Mouse (Mus musculus) myocyte (in vitro differentiated cells): ENCODE data around the gene Rcc2. TPM values are rescaled to one million over a fixed set of nuclear protein-coding genes. Genes with fewer than 3 reads are reported as not detected.

Experiments
- H3K27me3 ChIP-seq: one replicate; pipeline ENCODE4 v1.6.1; 2011; ENCODE audit not compliant: control insufficient read depth, insufficient read depth, insufficient read length
- H3K36me3 ChIP-seq: one replicate; pipeline ENCODE4 v1.6.1; 2011; ENCODE audit not compliant: control insufficient read depth, insufficient read depth
- H3K4me2 ChIP-seq: one replicate; pipeline ENCODE4 v1.6.1; 2011; ENCODE audit warnings: low read depth, control low read depth
- H3K4me3 ChIP-seq: one replicate; pipeline ENCODE4 v1.5.1; 2011; ENCODE audit warnings: mild to moderate bottlenecking, control low read depth, moderate library complexity
- H3K79me2 ChIP-seq: one replicate; pipeline ENCODE4 v1.6.1; 2011; ENCODE audit not compliant: control insufficient read depth, insufficient read depth
- H3ac ChIP-seq: one replicate; pipeline ENCODE4 v1.6.1; 2011; ENCODE audit not compliant: control insufficient read depth, insufficient read length
- CEBPB ChIP-seq: IDR thresholded peaks from 2 replicates; pipeline ENCODE4 v1.6.1; 2011; ENCODE audit warnings: mild to moderate bottlenecking, moderate library complexity; ENCODE audit not compliant: poor library complexity, insufficient read depth, severe bottlenecking
- E2F4 ChIP-seq: IDR thresholded peaks from one replicate; pipeline ENCODE4 v1.6.1; 2011; ENCODE audit warnings: mild to moderate bottlenecking, control low read depth, moderate library complexity; ENCODE audit not compliant: insufficient read depth
- MAX ChIP-seq: IDR thresholded peaks from one replicate; pipeline ENCODE4 v1.6.1; 2011; ENCODE audit warnings: low read depth, mild to moderate bottlenecking, control low read depth
- MYOD1 ChIP-seq, 3 experiments: IDR thresholded peaks; one replicate each; pipeline ENCODE4 v1.6.1; 2011; ENCODE audit warnings: control low read depth in 2 of 3, low read depth in 2 of 3, mild to moderate bottlenecking in 2 of 3, moderate library complexity in 1 of 3; ENCODE audit not compliant: insufficient read length in 2 of 3, control insufficient read depth in 1 of 3
- MYOG ChIP-seq, 3 experiments: IDR thresholded peaks; one replicate each; pipeline ENCODE4 v1.6.1; 2011; ENCODE audit warnings: control low read depth in 2 of 3, low read depth in 2 of 3, mild to moderate bottlenecking in 2 of 3; ENCODE audit not compliant: insufficient read length in 2 of 3, control insufficient read depth in 1 of 3, insufficient read depth in 1 of 3
- POLR2A ChIP-seq: IDR thresholded peaks from one replicate; pipeline ENCODE4 v1.6.1; 2011; ENCODE audit warnings: low read depth, mild to moderate bottlenecking, control low read depth, moderate library complexity; ENCODE audit not compliant: insufficient read length
- POLR2AphosphoS2 ChIP-seq: IDR thresholded peaks from one replicate; pipeline ENCODE4 v1.6.1; 2011; ENCODE audit warnings: low read depth, control low read depth; ENCODE audit not compliant: insufficient read length
- REST ChIP-seq: IDR thresholded peaks from one replicate; pipeline ENCODE4 v1.6.1; 2011; ENCODE audit warnings: mild to moderate bottlenecking, control low read depth, moderate library complexity; ENCODE audit not compliant: insufficient read depth, insufficient read length
- SRF ChIP-seq: IDR thresholded peaks from one replicate; pipeline ENCODE4 v1.6.1; 2011; ENCODE audit warnings: low read depth; ENCODE audit not compliant: control insufficient read depth, insufficient read length
- TCF12 ChIP-seq: IDR thresholded peaks from one replicate; pipeline ENCODE4 v1.6.1; 2011; ENCODE audit warnings: mild to moderate bottlenecking, control low read depth; ENCODE audit not compliant: poor library complexity, insufficient read depth, severe bottlenecking
- TCF3 ChIP-seq: IDR thresholded peaks from one replicate; pipeline ENCODE4 v1.6.1; 2011; ENCODE audit warnings: low read depth, control low read depth; ENCODE audit not compliant: insufficient read length
- USF1 ChIP-seq: IDR thresholded peaks from one replicate; pipeline ENCODE4 v1.6.1; 2011; ENCODE audit warnings: low read depth, mild to moderate bottlenecking, control low read depth, moderate library complexity
- polyA plus RNA-seq: library from polyadenylated mRNA; unstranded; fragments of >200 nt; fragmentation: generic; extraction: Trizol; gene quantifications from one replicate; pipeline ENCODE4 v1.2.1, GENCODE M21; 2012; ENCODE audit warnings: missing spikeins

Gene Rcc2
- polyA plus RNA-seq, 1 experiment: 167 TPM

DNA sequence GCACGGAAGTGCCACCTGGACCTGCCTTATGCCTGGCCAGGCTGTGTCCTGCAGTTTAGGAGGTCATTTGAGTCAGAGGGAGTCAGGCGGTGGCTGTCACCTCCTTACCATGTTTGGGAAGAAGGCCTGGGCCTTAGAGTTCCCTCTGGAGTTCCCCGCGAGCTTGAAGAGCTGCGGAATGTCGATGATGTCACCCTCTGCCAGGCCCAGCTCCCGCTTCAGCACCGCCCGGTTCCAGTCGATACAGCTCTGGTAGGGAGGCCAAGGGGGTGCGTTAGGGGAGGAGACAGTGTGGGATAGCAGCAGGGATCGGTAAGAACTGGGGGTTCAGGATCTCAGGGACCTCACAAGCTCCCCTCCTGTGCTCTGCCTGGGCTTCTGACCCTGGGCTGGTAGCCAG lies 47.6 kb downstream of the Rcc2 start:
- Histone ChIP-seq H3K27me3 (peaks cover 8% of the 10 kb centered on the region), H3K79me2 (no peaks in the 10 kb centered on the region), H3ac (no peak overlapping the region), H3K4me2 (peak overlapping the region; percentile 46), H3K36me3 (no peaks in the 10 kb centered on the region), H3K4me3 (no peak overlapping the region)
- no peak for TF ChIP-seq SRF
- no peak for TF ChIP-seq CEBPB
- no peak for TF ChIP-seq REST
- TF ChIP-seq MAX: no peak
- TF ChIP-seq E2F4: no peak

GRCm38 (mm10) chr4:140750328-140750727 lies 50.0 kb downstream of the Rcc2 start:
- no peak overlapping the region for H3K4me3 ChIP-seq
- H3K27me3 ChIP-seq: peaks cover 5% of the 10 kb centered on the region
- no peaks in the 10 kb centered on the region for H3K36me3 ChIP-seq
- no peak overlapping the region for H3K4me2 ChIP-seq
- H3ac ChIP-seq: no peak overlapping the region
- H3K79me2 ChIP-seq: no peaks in the 10 kb centered on the region
- TF ChIP-seq MAX: no peak
- TF ChIP-seq TCF3: no peak
- no peak for TF ChIP-seq POLR2A
- no peak for TF ChIP-seq REST
- no peak for TF ChIP-seq SRF
- TF ChIP-seq USF1: no peak
- TF ChIP-seq CEBPB: no peak
- TF ChIP-seq MYOG (IDR thresholded peaks at IDR 0.05; ENCODE audit: control insufficient read depth in 1 of 3, insufficient read depth in 1 of 3, insufficient read length in 2 of 3, low read depth in 2 of 3): no peak
- TF ChIP-seq E2F4: no peak
- TF ChIP-seq MYOD1 (IDR thresholded peaks at IDR 0.05; ENCODE audit: control insufficient read depth in 1 of 3, insufficient read length in 2 of 3, low read depth in 2 of 3): no peak
- no peak for TF ChIP-seq POLR2AphosphoS2

GRCm38 (mm10) chr4:140753366-140753765 lies 53.0 kb downstream of the Rcc2 start:
- Histone ChIP-seq H3K79me2 (no peaks in the 10 kb centered on the region), H3K4me3 (no peak overlapping the region), H3K4me2 (no peak overlapping the region), H3K27me3 (peaks cover 6% of the 10 kb centered on the region), H3ac (no peak overlapping the region), H3K36me3 (no peaks in the 10 kb centered on the region)
- TF ChIP-seq MAX (no peak), TCF3 (no peak), USF1 (no peak), TCF12 (no peak), POLR2AphosphoS2 (no peak), SRF (no peak), MYOD1 (IDR thresholded peaks at IDR 0.05; ENCODE audit: control insufficient read depth in 1 of 3, insufficient read length in 2 of 3, low read depth in 2 of 3) (no peak), CEBPB (no peak), MYOG (IDR thresholded peaks at IDR 0.05; ENCODE audit: control insufficient read depth in 1 of 3, insufficient read depth in 1 of 3, insufficient read length in 2 of 3, low read depth in 2 of 3) (no peak), E2F4 (no peak), POLR2A (no peak), REST (no peak)

DNA sequence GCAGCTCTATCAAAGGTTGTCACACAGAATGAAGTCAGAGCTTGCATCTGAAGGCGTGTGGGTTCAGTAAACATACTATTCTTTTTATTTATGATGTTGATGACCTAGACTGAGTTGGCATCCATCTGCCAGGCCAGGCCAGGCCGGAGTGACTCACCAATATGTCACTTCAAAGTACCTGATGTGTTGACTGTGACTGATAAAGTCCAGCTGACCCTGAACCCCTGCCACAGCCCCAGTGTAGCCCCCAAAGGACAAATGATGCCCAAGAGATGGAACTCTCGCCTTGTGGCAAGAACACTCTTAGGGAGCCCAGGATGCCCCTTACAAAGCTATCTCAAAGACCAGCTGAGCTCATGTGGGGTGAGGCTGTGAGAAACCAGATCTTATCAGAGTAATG lies 55.5 kb downstream of the Rcc2 start:
- Histone ChIP-seq H3K79me2 (no peaks in the 10 kb centered on the region), H3K4me3 (no peak overlapping the region), H3K4me2 (no peak overlapping the region), H3K27me3 (peaks cover 16% of the 10 kb centered on the region), H3ac (no peak overlapping the region), H3K36me3 (no peaks in the 10 kb centered on the region)
- TF ChIP-seq MYOD1 (IDR thresholded peaks at IDR 0.05; ENCODE audit: control insufficient read depth in 1 of 3, insufficient read length in 2 of 3, low read depth in 2 of 3) (no peak), CEBPB (no peak)

- no peak overlapping the region for H3K4me2 ChIP-seq
- H3K27me3 ChIP-seq: peaks cover 19% of the 10 kb centered on the region
- no peak overlapping the region for H3ac ChIP-seq
- no peaks in the 10 kb centered on the region for H3K79me2 ChIP-seq
- H3K4me3 ChIP-seq: no peak overlapping the region
- no peaks in the 10 kb centered on the region for H3K36me3 ChIP-seq
- TF ChIP-seq MYOD1 (IDR thresholded peaks at IDR 0.05; ENCODE audit: control insufficient read depth in 1 of 3, insufficient read length in 2 of 3, low read depth in 2 of 3) (no peak), MYOG (IDR thresholded peaks at IDR 0.05; ENCODE audit: control insufficient read depth in 1 of 3, insufficient read depth in 1 of 3, insufficient read length in 2 of 3, low read depth in 2 of 3) (no peak), USF1 (no peak), TCF12 (no peak), POLR2A (no peak), SRF (no peak), REST (no peak)
Observed at GRCm38 (mm10) chr4:140761601-140762000, 61.3 kb downstream of the Rcc2 start.
